Mouse (Mus musculus): ENCODE measurements around the gene Hist3h2ba. TPM values are rescaled to one million over a fixed set of nuclear protein-coding genes. Genes with fewer than 3 reads are reported as not detected.

Gene Hist3h2ba
- polyA plus RNA-seq, 1 experiment from 2014 or later: 29.9 TPM

GRCm38 (mm10) chr11:58957226-58957914 lies 8.7 kb downstream of the Hist3h2ba start:
- ATAC-seq (ENCODE audit: low FRiP score, low TSS enrichment): no peak
- peak overlapping the region; percentile 93; the same call in 1 of the 2 replicates for H3K9ac ChIP-seq (ENCODE audit: low read depth, low read length)
- H3K4me3 ChIP-seq (ENCODE audit: low read length): no peak overlapping the region; the same call in 1 of the 2 replicates

GRCm38 (mm10) chr11:58958536-58958935 lies 9.8 kb downstream of the Hist3h2ba start:
- no peak for ATAC-seq (ENCODE audit: low FRiP score, low TSS enrichment)
- peaks cover 4% of the 10 kb centered on the region for H3K27me3 ChIP-seq (ENCODE audit: control insufficient read depth, insufficient read depth, low read length)
- peaks cover 9% of the 10 kb centered on the region for H3K9me3 ChIP-seq (ENCODE audit: control insufficient read depth, low read length)
- peaks cover 11% of the 10 kb centered on the region for H3K36me3 ChIP-seq (ENCODE audit: control insufficient read depth, insufficient read depth, low read length)
- WGBS: 87% methylated on average over 6 of the region's 6 CpGs
- no peak overlapping the region for H3K4me3 ChIP-seq (ENCODE audit: low read length)
- H3K9ac ChIP-seq (ENCODE audit: low read depth, low read length): peak overlapping the region; percentile 18; the same call in 1 of the 2 replicates
- H3K4me2 ChIP-seq (replicated peaks; ENCODE audit: low read depth, low read length): no peak overlapping the region
- peaks cover 21% of the 10 kb centered on the region; the same call in 1 of the 2 replicates for H3K4me1 ChIP-seq (ENCODE audit: control insufficient read depth, insufficient read depth, low read length)
- H3K27ac ChIP-seq (ENCODE audit: low read depth, low read length): no peak overlapping the region

More at GRCm38 (mm10) chr11:58957226-58957914, 8.7 kb downstream of the Hist3h2ba start:
- peaks cover 9% of the 10 kb centered on the region for H3K9me3 ChIP-seq (ENCODE audit: control insufficient read depth, low read length)
- H3K27me3 ChIP-seq (ENCODE audit: control insufficient read depth, insufficient read depth, low read length): peaks cover 4% of the 10 kb centered on the region
- peak overlapping the region; percentile 87; the same call in 1 of the 2 replicates for H3K4me2 ChIP-seq (replicated peaks; ENCODE audit: low read depth, low read length)
- H3K4me1 ChIP-seq (ENCODE audit: control insufficient read depth, insufficient read depth, low read length): peaks cover 21% of the 10 kb centered on the region; the same call in 1 of the 2 replicates
- no peak overlapping the region for H3K27ac ChIP-seq (ENCODE audit: low read depth, low read length)
- 82% methylated on average over 5 of the region's 5 CpGs for WGBS
- H3K36me3 ChIP-seq (ENCODE audit: control insufficient read depth, insufficient read depth, low read length): peaks cover 11% of the 10 kb centered on the region

GRCm38 (mm10) chr11:58959186-58959825 lies 10.6 kb downstream of the Hist3h2ba start:
- H3K9me3 ChIP-seq (ENCODE audit: control insufficient read depth, low read length): peaks cover 9% of the 10 kb centered on the region
- H3K27ac ChIP-seq (ENCODE audit: low read depth, low read length): no peak overlapping the region
- no peak for ATAC-seq (ENCODE audit: low FRiP score, low TSS enrichment)
- H3K9ac ChIP-seq (ENCODE audit: low read depth, low read length): peak overlapping the region; percentile 42; the same call in 1 of the 2 replicates
- peaks cover 21% of the 10 kb centered on the region; the same call in 1 of the 2 replicates for H3K4me1 ChIP-seq (ENCODE audit: control insufficient read depth, insufficient read depth, low read length)
- H3K36me3 ChIP-seq (ENCODE audit: control insufficient read depth, insufficient read depth, low read length): peaks cover 11% of the 10 kb centered on the region
- WGBS: 35% methylated on average over 15 of the region's 15 CpGs
- peaks cover 4% of the 10 kb centered on the region for H3K27me3 ChIP-seq (ENCODE audit: control insufficient read depth, insufficient read depth, low read length)
- peak overlapping the region; percentile 46 for H3K4me3 ChIP-seq (ENCODE audit: low read length)
- peak overlapping the region; percentile 81 for H3K4me2 ChIP-seq (replicated peaks; ENCODE audit: low read depth, low read length)

GRCm38 (mm10) chr11:58959921-58960465 lies 11.3 kb downstream of the Hist3h2ba start:
- Histone ChIP-seq H3K4me2 (replicated peaks; ENCODE audit: low read depth, low read length) (peak overlapping the region; percentile 81), H3K36me3 (ENCODE audit: control insufficient read depth, insufficient read depth, low read length) (peaks cover 11% of the 10 kb centered on the region), H3K9ac (ENCODE audit: low read depth, low read length) (peak overlapping the region; percentile 42; the same call in 1 of the 2 replicates), H3K4me1 (ENCODE audit: control insufficient read depth, insufficient read depth, low read length) (peaks cover 27% of the 10 kb centered on the region; the same call in 1 of the 2 replicates), H3K27me3 (ENCODE audit: control insufficient read depth, insufficient read depth, low read length) (peaks cover 4% of the 10 kb centered on the region), H3K27ac (ENCODE audit: low read depth, low read length) (no peak overlapping the region), H3K9me3 (ENCODE audit: control insufficient read depth, low read length) (peaks cover 9% of the 10 kb centered on the region), H3K4me3 (ENCODE audit: low read length) (peak overlapping the region; percentile 46)
- WGBS: 8% methylated on average over 40 of the region's 40 CpGs
- peak; percentile 79 for ATAC-seq (ENCODE audit: low FRiP score, low TSS enrichment)

- Histone ChIP-seq H3K36me3 (ENCODE audit: control insufficient read depth, insufficient read depth, low read length) (peaks cover 9% of the 10 kb centered on the region), H3K27ac (ENCODE audit: low read depth, low read length) (no peak overlapping the region), H3K9me3 (ENCODE audit: control insufficient read depth, low read length) (peaks cover 9% of the 10 kb centered on the region), H3K27me3 (ENCODE audit: control insufficient read depth, insufficient read depth, low read length) (peaks cover 4% of the 10 kb centered on the region), H3K4me3 (ENCODE audit: low read length) (no peak overlapping the region), H3K9ac (ENCODE audit: low read depth, low read length) (no peak overlapping the region), H3K4me1 (ENCODE audit: control insufficient read depth, insufficient read depth, low read length) (peaks cover 22% of the 10 kb centered on the region; the same call in 1 of the 2 replicates), H3K4me2 (replicated peaks; ENCODE audit: low read depth, low read length) (no peak overlapping the region)
- 64% methylated on average over 50 of the region's 50 CpGs for WGBS
- ATAC-seq (ENCODE audit: low FRiP score, low TSS enrichment): no peak
Measured at GRCm38 (mm10) chr11:58961364-58962177, 12.9 kb downstream of the Hist3h2ba start.

GRCm38 (mm10) chr11:58963543-58963942 lies 14.8 kb downstream of the Hist3h2ba start:
- ATAC-seq (ENCODE audit: low FRiP score, low TSS enrichment): no peak
- WGBS: 38% methylated on average over 17 of the region's 17 CpGs

GRCm38 (mm10) chr11:58964216-58964615 lies 15.5 kb downstream of the Hist3h2ba start:
- H3K4me2 ChIP-seq (replicated peaks; ENCODE audit: low read depth, low read length): no peak overlapping the region
- no peaks in the 10 kb centered on the region for H3K36me3 ChIP-seq (ENCODE audit: control insufficient read depth, insufficient read depth, low read length)
- H3K4me1 ChIP-seq (ENCODE audit: control insufficient read depth, insufficient read depth, low read length): peaks cover 10% of the 10 kb centered on the region; the same call in 1 of the 2 replicates
- H3K27ac ChIP-seq (ENCODE audit: low read depth, low read length): no peak overlapping the region
- H3K4me3 ChIP-seq (ENCODE audit: low read length): no peak overlapping the region
- no peak overlapping the region for H3K9ac ChIP-seq (ENCODE audit: low read depth, low read length)
- peaks cover 4% of the 10 kb centered on the region for H3K27me3 ChIP-seq (ENCODE audit: control insufficient read depth, insufficient read depth, low read length)
- no peak for ATAC-seq (ENCODE audit: low FRiP score, low TSS enrichment)
- WGBS: 87% methylated on average over 7 of the region's 7 CpGs
- H3K9me3 ChIP-seq (ENCODE audit: control insufficient read depth, low read length): peaks cover 9% of the 10 kb centered on the region

More at GRCm38 (mm10) chr11:58963543-58963942, 14.8 kb downstream of the Hist3h2ba start:
- H3K4me3 ChIP-seq (ENCODE audit: low read length): no peak overlapping the region
- H3K4me1 ChIP-seq (ENCODE audit: control insufficient read depth, insufficient read depth, low read length): peaks cover 11% of the 10 kb centered on the region; the same call in 1 of the 2 replicates
- H3K9me3 ChIP-seq (ENCODE audit: control insufficient read depth, low read length): peaks cover 9% of the 10 kb centered on the region
- no peak overlapping the region for H3K27ac ChIP-seq (ENCODE audit: low read depth, low read length)
- H3K36me3 ChIP-seq (ENCODE audit: control insufficient read depth, insufficient read depth, low read length): no peaks in the 10 kb centered on the region
- H3K27me3 ChIP-seq (ENCODE audit: control insufficient read depth, insufficient read depth, low read length): peaks cover 4% of the 10 kb centered on the region
- no peak overlapping the region for H3K9ac ChIP-seq (ENCODE audit: low read depth, low read length)
- no peak overlapping the region for H3K4me2 ChIP-seq (replicated peaks; ENCODE audit: low read depth, low read length)

GRCm38 (mm10) chr11:58965001-58965760 lies 16.5 kb downstream of the Hist3h2ba start:
- 30% methylated on average over 12 of the region's 12 CpGs for WGBS
- no peak overlapping the region for H3K4me2 ChIP-seq (replicated peaks; ENCODE audit: low read depth, low read length)
- peaks cover 9% of the 10 kb centered on the region for H3K9me3 ChIP-seq (ENCODE audit: control insufficient read depth, low read length)
- H3K27me3 ChIP-seq (ENCODE audit: control insufficient read depth, insufficient read depth, low read length): peaks cover 4% of the 10 kb centered on the region
- H3K27ac ChIP-seq (ENCODE audit: low read depth, low read length): 0 out of 2 replicates have a peak overlapping the region, but pooled peaks have one; percentile 47
- no peaks in the 10 kb centered on the region for H3K36me3 ChIP-seq (ENCODE audit: control insufficient read depth, insufficient read depth, low read length)
- peak overlapping the region; percentile 2; the same call in 1 of the 2 replicates for H3K9ac ChIP-seq (ENCODE audit: low read depth, low read length)
- no peak for ATAC-seq (ENCODE audit: low FRiP score, low TSS enrichment)
- peaks cover 10% of the 10 kb centered on the region for H3K4me1 ChIP-seq (ENCODE audit: control insufficient read depth, insufficient read depth, low read length)
- H3K4me3 ChIP-seq (ENCODE audit: low read length): no peak overlapping the region

Data from kidney, embryonic 14.5 days (tissue).